Mouse (Mus musculus): ENCODE measurements around the gene Pkp3. TPM values are rescaled to one million over a fixed set of nuclear protein-coding genes. Genes with fewer than 3 reads are reported as not detected.

Pkp3 gene
- total RNA-seq, 2 experiments from 2014 or later: not detected

DNA sequence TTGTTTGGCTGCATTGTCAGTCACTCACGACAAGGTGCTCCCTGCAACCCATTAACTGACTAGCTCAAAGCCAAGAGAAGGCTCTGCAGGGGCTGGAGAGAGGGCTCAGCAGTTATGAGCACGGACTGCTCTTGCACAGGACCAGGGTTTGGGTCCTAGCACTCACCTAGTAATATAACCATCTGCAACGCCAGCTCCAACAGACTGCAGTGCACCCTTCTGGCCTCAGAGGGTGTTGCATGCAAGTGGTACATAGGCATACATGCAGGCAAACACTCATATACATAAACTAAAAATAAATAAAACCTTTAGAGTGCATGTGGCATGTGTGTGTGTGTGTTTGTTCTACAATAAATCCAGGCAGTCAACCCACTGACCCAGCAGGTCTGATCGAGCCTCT, 22.2 kb upstream of the Pkp3 start:
- intact Hi-C loops (cut with DNase I): no loop called here
- DNase-seq (ENCODE audit: low spot score in 2 of 2): no peak

DNA sequence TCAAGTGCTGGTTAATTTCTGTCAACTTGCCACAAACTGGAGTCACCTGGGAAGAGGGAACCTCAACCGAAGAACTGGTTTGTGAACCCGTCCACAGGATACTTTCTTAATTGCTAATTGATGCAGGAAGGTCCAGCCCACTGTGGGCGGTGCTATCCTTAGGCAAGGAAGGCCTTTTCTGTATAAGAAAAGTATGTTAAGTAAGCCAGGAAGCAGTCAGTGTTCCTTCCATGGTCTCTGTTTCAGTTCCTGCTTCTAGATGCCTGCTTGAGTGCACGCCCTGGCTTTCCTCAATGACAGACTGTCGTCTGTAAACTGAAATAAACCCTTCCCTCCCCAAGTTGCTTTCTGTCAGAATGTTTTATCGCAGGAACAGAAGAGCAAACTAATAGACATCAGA, 21.0 kb upstream of the Pkp3 start:
- intact Hi-C loops (cut with DNase I): no loop called here
- no peak for DNase-seq (ENCODE audit: low spot score in 2 of 2)

GRCm38 (mm10) chr7:141057541-141057940, 20.5 kb upstream of the Pkp3 start:
- no peak for DNase-seq (ENCODE audit: low spot score in 2 of 2)
- intact Hi-C loops (cut with DNase I): no loop called here

GRCm38 (mm10) chr7:141058601-141059341, 19.2 kb upstream of the Pkp3 start:
- intact Hi-C loops (cut with DNase I): no loop called here
- DNase-seq (ENCODE audit: low spot score in 2 of 2): no peak

DNA sequence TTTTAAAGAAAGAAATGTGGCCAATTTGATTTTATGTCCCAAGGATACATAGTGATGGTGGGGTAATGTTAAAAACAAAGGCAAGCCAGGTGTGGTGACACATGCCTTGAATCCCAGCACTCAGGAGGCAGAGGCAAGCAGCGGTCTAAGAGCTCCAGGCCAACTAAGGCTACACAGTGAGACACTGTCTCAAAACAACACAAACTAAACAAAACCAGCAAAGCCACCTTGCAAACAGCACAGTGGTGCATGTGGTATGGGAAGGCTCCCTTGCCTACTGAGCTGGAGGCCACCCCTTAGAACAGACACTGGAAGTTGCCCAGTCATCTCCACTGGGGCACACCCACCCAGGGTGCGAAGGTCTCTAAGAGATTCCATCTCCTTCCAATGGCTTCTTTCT, 18.1 kb upstream of the Pkp3 start:
- intact Hi-C loops (cut with DNase I): loop anchor here (5.0 kb wide), 1 partner anchor 203 kb away; the partner anchor contains the start of genes Bet1l, Gm45785 and Ric8a
- no peak for DNase-seq (ENCODE audit: low spot score in 2 of 2)

DNA sequence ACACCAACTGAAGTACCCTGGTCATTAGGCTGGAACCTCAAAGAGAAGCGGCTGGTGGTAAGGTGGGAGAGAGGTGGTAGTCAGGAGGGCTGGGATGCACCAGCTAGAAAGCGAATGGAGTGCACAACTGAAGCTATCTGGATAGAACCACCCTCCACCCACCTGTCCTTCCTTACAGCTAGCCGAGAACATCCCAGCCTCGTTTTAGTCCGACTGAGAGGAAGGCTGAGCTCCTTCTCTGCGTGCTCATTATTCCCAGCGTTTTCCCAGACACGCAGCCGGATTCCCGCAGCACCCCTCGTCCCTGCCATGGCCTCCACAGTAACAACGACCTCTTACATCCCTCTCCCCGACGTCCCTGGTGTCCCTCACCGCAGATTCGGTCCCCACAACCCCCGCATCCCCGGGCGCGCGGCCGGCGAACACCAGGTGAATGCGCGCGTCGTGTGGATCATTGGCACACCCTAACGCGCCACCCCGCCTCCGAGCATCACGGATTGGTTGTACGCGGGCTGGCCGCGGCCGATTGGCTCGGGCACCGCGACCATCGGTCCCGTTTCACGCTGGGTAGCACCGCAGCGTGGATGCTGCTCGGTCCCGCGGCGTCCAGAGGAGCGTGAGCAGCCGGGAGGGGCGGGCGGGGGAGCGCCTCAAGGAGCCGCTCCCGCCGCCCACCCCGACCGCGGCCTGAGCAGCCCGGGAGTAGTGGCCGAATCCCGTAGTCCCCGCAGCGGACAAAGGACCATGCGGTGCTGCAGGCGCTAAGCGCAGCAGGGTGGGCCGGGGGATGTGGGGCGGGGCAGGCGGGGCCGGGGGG, 17.4 kb upstream of the Pkp3 start, which contains the start of gene B4galnt4:
TSS of gene B4galnt4 (plus strand) at position 679 of the 817 bp plus-strand sequence.
- DNase-seq (ENCODE audit: low spot score in 2 of 2): peak; percentile 94 to 95
- intact Hi-C loops (cut with DNase I): loop anchor here (5.0 kb wide), 1 partner anchor 203 kb away; the partner anchor contains the start of genes Bet1l, Gm45785 and Ric8a

DNA sequence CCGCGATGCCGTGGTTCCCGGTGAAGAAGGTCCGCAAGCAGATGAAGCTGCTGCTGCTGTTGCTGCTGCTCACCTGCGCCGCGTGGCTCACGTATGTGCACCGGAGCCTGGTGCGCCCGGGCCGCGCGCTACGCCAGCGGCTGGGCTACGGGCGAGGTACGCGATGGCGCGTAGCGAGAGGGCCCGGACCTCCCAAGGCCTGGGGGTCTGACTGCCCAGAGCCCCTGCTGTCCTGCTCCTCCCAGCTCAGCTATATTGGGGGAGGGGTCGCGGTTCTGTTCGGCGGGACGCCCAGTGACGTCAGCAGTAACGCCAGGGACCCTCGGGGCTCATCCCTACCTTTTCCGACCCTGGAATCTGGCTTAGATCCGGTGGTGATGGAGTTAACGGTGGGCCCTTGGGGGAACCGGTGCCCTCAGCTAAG, 16.7 kb upstream of the Pkp3 start:
- intact Hi-C loops (cut with DNase I): loop anchor here (5.0 kb wide), 1 partner anchor 204 kb away; the partner anchor contains the start of genes Bet1l, Gm45785 and Ric8a
- peak; percentile 18 to 40 for DNase-seq (ENCODE audit: low spot score in 2 of 2)

DNA sequence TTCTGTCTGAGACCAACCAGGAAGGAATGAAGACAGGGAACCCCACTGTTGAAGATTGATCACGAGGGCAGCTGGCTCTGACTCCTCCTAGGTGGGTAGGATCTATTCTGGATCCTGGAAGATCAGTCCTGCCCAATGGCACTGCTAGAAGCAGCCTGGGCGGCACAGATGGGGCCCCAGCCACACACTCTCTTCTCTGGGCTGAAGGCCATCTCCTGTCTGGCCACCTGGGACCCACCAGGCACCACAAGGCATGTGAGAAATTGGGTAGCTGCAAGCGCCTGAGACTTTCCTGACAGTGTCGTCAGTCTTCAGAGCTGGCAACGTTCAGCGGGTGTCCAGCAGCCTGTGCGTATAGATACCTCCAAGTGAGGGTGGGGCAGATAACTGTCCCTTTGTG, 15.5 kb upstream of the Pkp3 start:
- DNase-seq (ENCODE audit: low spot score in 2 of 2): peak; percentile 28 to 39
- intact Hi-C loops (cut with DNase I): loop anchor here (5.0 kb wide), 1 partner anchor 205 kb away; the partner anchor contains the start of genes Bet1l, Gm45785 and Ric8a

DNA sequence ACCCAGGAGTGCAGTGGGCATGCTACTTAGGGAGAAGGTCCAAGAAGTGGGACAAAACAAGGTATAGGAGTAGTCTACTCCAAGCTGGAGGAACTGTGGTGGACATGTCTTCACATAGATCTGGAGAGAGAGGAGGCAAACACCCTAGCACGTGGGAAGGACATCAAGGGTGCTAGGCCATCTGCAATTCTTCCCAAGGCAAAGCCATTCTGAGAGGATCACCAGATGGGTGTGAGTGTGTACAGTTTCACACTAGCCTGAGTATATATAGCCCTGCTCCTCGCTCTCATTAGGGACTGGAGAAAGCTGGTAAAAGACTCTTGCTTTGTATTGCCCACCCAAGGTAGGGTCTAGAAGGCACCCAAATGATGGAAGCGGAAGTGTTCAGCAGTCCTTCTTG, 14.7 kb upstream of the Pkp3 start:
- peak in 1 of 2 experiments; percentile 17 for DNase-seq (ENCODE audit: low spot score in 2 of 2)
- intact Hi-C loops (cut with DNase I): loop anchor here (5.0 kb wide), 1 partner anchor 206 kb away; the partner anchor contains the start of genes Bet1l, Gm45785 and Ric8a

GRCm38 (mm10) chr7:141064175-141064574, 13.8 kb upstream of the Pkp3 start:
- no peak for DNase-seq (ENCODE audit: low spot score in 2 of 2)
- intact Hi-C loops (cut with DNase I): loop anchor here (5.0 kb wide), 1 partner anchor 207 kb away; the partner anchor contains the start of genes Bet1l, Gm45785 and Ric8a

DNA sequence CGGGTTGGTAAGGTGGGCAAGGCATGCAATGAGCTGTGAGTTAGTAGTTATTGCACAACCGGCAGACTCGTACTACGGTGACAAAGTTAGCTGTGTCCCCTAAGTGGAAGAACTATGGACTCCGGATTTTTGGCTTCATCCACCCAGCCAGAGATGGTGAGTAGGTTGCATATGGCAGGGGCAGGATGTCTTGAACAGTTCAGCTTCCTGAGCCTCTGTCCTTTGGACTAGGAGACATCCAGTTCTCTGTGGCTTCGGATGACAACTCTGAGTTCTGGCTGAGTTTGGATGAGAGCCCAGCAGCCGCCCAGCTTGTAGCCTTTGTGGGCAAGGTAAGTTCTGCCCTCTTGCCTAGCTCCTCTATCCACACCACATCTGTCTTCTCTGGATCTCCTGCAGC, 13.4 kb upstream of the Pkp3 start:
- intact Hi-C loops (cut with DNase I): loop anchor here (5.0 kb wide), 1 partner anchor 207 kb away; the partner anchor contains the start of genes Bet1l, Gm45785 and Ric8a
- DNase-seq (ENCODE audit: low spot score in 2 of 2): no peak

DNA sequence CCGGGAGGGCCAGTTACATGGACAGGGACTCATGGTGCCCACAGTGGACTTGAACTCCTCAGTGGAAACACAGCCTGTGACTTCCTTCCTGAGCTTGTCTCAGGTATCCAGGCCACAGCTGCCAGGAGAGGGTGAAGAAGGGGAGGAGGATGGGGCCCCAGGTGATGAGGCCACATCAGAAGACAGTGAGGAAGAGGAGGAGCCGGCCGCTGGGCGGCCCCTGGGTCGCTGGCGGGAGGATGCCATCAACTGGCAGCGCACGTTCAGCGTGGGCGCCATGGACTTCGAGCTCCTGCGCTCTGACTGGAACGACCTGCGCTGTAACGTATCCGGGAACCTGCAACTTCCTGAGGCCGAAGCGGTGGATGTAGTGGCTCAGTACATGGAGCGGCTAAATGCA, 9.7 kb upstream of the Pkp3 start:
- DNase-seq (ENCODE audit: low spot score in 2 of 2): no peak
- intact Hi-C loops (cut with DNase I): no loop called here

- intact Hi-C loops (cut with DNase I): loop anchor here (5.0 kb wide), 1 partner anchor 102 kb away; the partner anchor contains the start of gene Rnh1
- DNase-seq (ENCODE audit: low spot score in 2 of 2): peak; percentile 78
Observed at GRCm38 (mm10) chr7:141070058-141070862, 7.8 kb upstream of the Pkp3 start.

DNA sequence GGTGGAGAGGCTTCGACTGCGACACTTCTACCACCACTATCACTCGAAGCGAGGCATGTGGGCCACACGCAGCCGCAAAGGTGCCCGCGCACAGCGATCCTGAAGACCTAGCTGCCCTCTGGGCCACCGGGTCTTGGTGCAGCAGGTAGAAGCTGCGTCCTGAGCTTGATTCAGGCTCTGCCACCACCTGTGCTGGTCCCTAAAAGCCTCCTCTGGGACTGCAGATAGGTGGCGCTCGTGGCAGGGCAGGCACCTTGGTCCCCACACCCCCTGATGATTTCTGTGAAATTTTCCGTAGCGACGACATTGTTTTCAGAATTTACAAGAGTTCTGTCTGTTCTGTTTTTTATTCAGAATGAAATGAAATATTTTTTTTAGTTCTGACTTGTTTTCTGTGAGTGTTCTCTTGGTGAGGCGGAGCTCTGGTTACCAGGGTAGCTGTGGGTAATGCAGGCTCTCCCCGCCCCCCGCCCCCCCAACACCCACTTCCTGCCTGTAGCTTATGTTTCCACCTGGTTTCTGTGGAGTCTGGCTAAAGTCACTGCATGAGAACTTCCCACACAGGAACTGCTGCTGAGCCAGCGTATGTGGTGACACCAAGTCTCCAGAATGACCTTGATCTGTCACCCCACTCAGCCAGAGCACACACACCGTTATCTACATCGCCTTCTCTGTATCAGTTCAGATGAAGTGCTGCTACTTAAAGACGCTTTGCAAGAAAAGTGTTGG, 5.8 kb upstream of the Pkp3 start:
- DNase-seq (ENCODE audit: low spot score in 2 of 2): peak; percentile 23 to 45
- intact Hi-C loops (cut with DNase I): loop anchor here (5.0 kb wide), 1 partner anchor 100 kb away; the partner anchor contains the start of gene Rnh1

GRCm38 (mm10) chr7:141073782-141074181, 4.2 kb upstream of the Pkp3 start:
- no peak for DNase-seq (ENCODE audit: low spot score in 2 of 2)
- intact Hi-C loops (cut with DNase I): loop anchor here (5.0 kb wide), 1 partner anchor 99 kb away; the partner anchor contains the start of gene Rnh1

DNA sequence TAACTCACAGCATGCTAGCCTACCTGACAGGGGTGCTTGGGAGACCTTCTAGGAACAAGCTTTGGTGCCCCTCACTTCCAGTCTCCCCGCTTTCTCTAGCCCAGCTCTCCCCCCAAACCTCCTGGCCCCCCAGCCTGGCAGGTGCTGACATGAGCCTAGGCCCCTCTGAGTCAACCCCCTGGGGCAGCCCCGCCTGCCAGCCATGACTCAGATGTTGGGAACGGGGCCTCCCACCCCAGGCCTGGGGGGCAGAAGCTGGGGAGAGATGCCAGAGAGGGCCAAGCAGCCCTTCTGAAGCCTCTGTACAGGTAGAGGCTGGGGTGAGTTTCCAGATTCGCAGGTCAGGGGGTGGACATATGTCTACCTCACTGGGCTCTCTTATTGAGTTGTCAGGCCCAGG, 858 bp downstream of the Pkp3 start:
- intact Hi-C loops (cut with DNase I): no loop called here
- no peak for DNase-seq (ENCODE audit: low spot score in 2 of 2)

DNA sequence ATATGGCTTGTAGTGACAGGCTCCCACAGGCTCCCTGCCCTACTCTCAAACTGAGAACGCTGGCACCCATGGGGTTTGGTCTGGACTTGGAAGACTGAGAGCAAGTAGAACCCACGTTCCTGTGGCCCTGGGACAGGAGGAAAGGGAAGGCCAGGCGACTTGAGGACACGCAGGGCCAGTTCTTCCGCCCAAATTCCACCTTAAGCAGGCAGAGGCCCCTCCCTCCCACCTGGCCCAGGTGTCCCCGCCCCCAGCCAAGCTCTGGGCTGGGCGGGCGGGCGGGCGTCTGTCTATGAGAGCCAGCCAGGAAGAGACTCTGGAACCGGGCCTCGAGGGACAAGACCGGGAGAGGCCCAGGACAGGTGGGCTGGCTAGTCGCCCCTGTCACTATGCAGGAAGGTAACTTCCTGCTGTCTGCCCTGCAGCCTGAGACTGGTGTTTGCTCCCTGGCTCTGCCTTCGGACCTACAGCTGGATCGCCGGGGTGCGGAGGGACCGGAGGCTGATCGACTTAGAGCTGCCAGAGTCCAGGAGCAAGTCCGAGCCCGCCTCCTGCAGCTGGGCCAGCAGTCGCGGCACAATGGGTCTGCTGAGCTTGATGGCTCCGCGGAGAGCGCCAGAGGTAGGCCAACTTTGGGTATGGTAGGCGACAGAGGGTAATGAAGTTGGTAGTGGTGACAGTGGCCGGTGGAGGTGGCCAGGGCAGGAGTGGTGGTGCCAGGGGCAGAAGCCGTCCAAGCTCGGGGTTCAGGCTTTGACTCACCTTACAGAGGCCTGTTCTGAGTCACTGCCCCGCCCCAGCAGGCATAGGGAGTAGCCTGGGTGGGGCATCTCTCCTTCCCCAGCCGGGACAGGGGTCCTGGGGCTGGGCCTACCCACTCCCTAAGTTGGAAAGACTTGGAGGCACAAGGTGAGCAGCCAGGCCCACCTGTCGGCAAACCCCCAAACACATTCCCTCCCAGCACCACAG, 1.7 kb downstream of the Pkp3 start:
- intact Hi-C loops (cut with DNase I): no loop called here

More for the DNA sequence above, 1.7 kb downstream of the Pkp3 start:
- no peak for DNase-seq (ENCODE audit: low spot score in 2 of 2)

Data from left cerebral cortex, postnatal 36 days (tissue).